Mouse (Mus musculus) CH12.LX (cell line): ENCODE measurements around the gene Mmp24. TPM values are rescaled to one million over a fixed set of nuclear protein-coding genes. Genes with fewer than 3 reads are reported as not detected.

Experiments used
- DNase-seq: peaks from one replicate; pipeline ENCODE4 v3.0.0-alpha.2; 2013; ENCODE audit errors: extremely low read depth
- H3K27ac ChIP-seq: 2 replicates; pipeline ENCODE4 v1.5.1; 2012; ENCODE audit warnings: low read depth, mild to moderate bottlenecking, control low read depth, moderate library complexity; ENCODE audit not compliant: insufficient read depth
- H3K27me3 ChIP-seq: replicated peaks from 2 replicates; pipeline ENCODE3; 2012; ENCODE audit warnings: inconsistent platforms
- H3K36me3 ChIP-seq, 2 experiments: replicated peaks in 1 of 2; 2 replicates each; pipeline versions ENCODE3 to v1.6.1; 2012; ENCODE audit warnings: inconsistent platforms in 1 of 2, low read length in 1 of 2, mild to moderate bottlenecking in 1 of 2, mixed read lengths in 1 of 2, moderate library complexity in 1 of 2; ENCODE audit not compliant: control insufficient read depth in 1 of 2, insufficient read depth in 1 of 2
- H3K4me1 ChIP-seq, 2 experiments: 2 replicates each; pipeline ENCODE4 v1.6.1; 2012; ENCODE audit warnings: inconsistent platforms in 1 of 2, moderate library complexity in 1 of 2; ENCODE audit not compliant: insufficient read depth in 2 of 2, control insufficient read depth in 1 of 2
- H3K4me2 ChIP-seq: 2 replicates; pipeline ENCODE4 v1.6.1; 2012; ENCODE audit warnings: low read depth, mild to moderate bottlenecking, control low read depth; ENCODE audit not compliant: poor library complexity, insufficient read depth, severe bottlenecking
- H3K4me3 ChIP-seq, 3 experiments: fragments of 150-350 bp in 1 of 3; sonication (generic) in 1 of 3; replicated peaks in 1 of 3; 2 replicates each; pipeline versions ENCODE3 to v1.5.1; 2011 to 2012; ENCODE audit warnings: low read depth in 2 of 3, low read length in 2 of 3, mild to moderate bottlenecking in 2 of 3, moderate library complexity in 2 of 3, control low read depth in 1 of 3, improper control_type of control experiment in 1 of 3, inconsistent platforms in 1 of 3, mixed read lengths in 1 of 3; ENCODE audit not compliant: poor library complexity in 1 of 3
- H3K79me2 ChIP-seq: replicated peaks from 2 replicates; pipeline ENCODE4 v1.6.1; 2012; ENCODE audit warnings: mild to moderate bottlenecking, moderate library complexity; ENCODE audit not compliant: control insufficient read depth, poor library complexity, insufficient read depth, severe bottlenecking; ENCODE audit errors: extremely low read depth
- H3K9ac ChIP-seq: 2 replicates; pipeline ENCODE4 v1.6.1; 2012; ENCODE audit warnings: low read depth, mild to moderate bottlenecking, control low read depth, moderate library complexity; ENCODE audit not compliant: insufficient read depth
- H3K9me3 ChIP-seq: replicated peaks from 2 replicates; pipeline ENCODE3; 2012; ENCODE audit warnings: low read length, inconsistent platforms, mixed read lengths
- CHD1 ChIP-seq: IDR thresholded peaks from 2 replicates; pipeline ENCODE4 v1.6.1; 2012; ENCODE audit warnings: low read depth, low read length, improper control_type of control experiment, inconsistent platforms
- CTCF ChIP-seq, 2 experiments: IDR thresholded peaks in 1 of 2; conservative IDR thresholded peaks in 1 of 2; 2 replicates each; pipeline ENCODE4 v1.5.1; 2011 to 2012; ENCODE audit warnings: low read depth in 2 of 2, low read length in 2 of 2, improper control_type of control experiment in 1 of 2, inconsistent platforms in 1 of 2, mild to moderate bottlenecking in 1 of 2, moderate library complexity in 1 of 2
- ELF1 ChIP-seq: IDR thresholded peaks from 2 replicates; pipeline ENCODE4 v1.6.1; 2014; ENCODE audit warnings: low read depth, mild to moderate bottlenecking, inconsistent platforms, low read length, improper control_type of control experiment
- ETS1 ChIP-seq: conservative IDR thresholded peaks from 2 replicates; pipeline ENCODE4 v1.6.1; 2012; ENCODE audit warnings: low read depth, mild to moderate bottlenecking, inconsistent platforms, low read length, improper control_type of control experiment, moderate library complexity
- GABPA ChIP-seq: IDR thresholded peaks from 2 replicates; pipeline ENCODE4 v1.6.1; 2012; ENCODE audit warnings: low read depth, low read length, improper control_type of control experiment, inconsistent platforms; ENCODE audit not compliant: insufficient replicate concordance
- IRF4 ChIP-seq: IDR thresholded peaks from 2 replicates; pipeline ENCODE4 v1.6.1; 2014; ENCODE audit warnings: low read depth, mild to moderate bottlenecking, inconsistent platforms, low read length, improper control_type of control experiment
- JUN ChIP-seq: IDR thresholded peaks from 2 replicates; pipeline ENCODE4 v1.6.1; 2011; ENCODE audit warnings: low read depth, mild to moderate bottlenecking, low read length, improper control_type of control experiment, moderate library complexity; ENCODE audit not compliant: insufficient read depth
- KAT2A ChIP-seq: IDR thresholded peaks from 2 replicates; pipeline ENCODE4 v1.6.1; 2012; ENCODE audit warnings: low read length, improper control_type of control experiment, inconsistent platforms; ENCODE audit not compliant: insufficient replicate concordance
- MAFK ChIP-seq: IDR thresholded peaks from 2 replicates; pipeline ENCODE4 v1.6.1; 2011; ENCODE audit warnings: low read length, improper control_type of control experiment; ENCODE audit not compliant: insufficient replicate concordance
- MAX ChIP-seq: IDR thresholded peaks from 2 replicates; pipeline ENCODE4 v1.6.1; 2011; ENCODE audit warnings: low read length, improper control_type of control experiment
- MXI1 ChIP-seq: IDR thresholded peaks from 2 replicates; pipeline ENCODE4 v1.6.1; 2011; ENCODE audit warnings: mild to moderate bottlenecking, low read depth, low read length, improper control_type of control experiment
- MYC ChIP-seq: IDR thresholded peaks from 2 replicates; pipeline ENCODE4 v1.6.1; 2011; ENCODE audit warnings: low read depth, mild to moderate bottlenecking, improper control_type of control experiment, low read length
- NELFE ChIP-seq: IDR thresholded peaks from 2 replicates; pipeline ENCODE4 v1.6.1; 2011; ENCODE audit warnings: low read depth, low read length, improper control_type of control experiment
- NRF1 ChIP-seq: IDR thresholded peaks from 2 replicates; pipeline ENCODE4 v1.6.1; 2014; ENCODE audit warnings: low read depth, mild to moderate bottlenecking, inconsistent platforms, low read length, improper control_type of control experiment, moderate library complexity
- POLR2A ChIP-seq: IDR thresholded peaks from 2 replicates; pipeline ENCODE4 v1.6.1; 2011; ENCODE audit warnings: low read depth, mild to moderate bottlenecking, improper control_type of control experiment, low read length
- RCOR1 ChIP-seq: conservative IDR thresholded peaks from 2 replicates; pipeline ENCODE4 v1.6.1; 2012; ENCODE audit warnings: low read depth, mild to moderate bottlenecking, inconsistent platforms, low read length, improper control_type of control experiment
- SMC3 ChIP-seq: IDR thresholded peaks from 2 replicates; pipeline ENCODE4 v1.6.1; 2011; ENCODE audit warnings: low read depth, low read length, improper control_type of control experiment
- TCF12 ChIP-seq: IDR thresholded peaks from 2 replicates; pipeline ENCODE4 v1.6.1; 2014; ENCODE audit warnings: low read depth, mild to moderate bottlenecking, inconsistent platforms, low read length, improper control_type of control experiment
- ZC3H11A ChIP-seq: IDR thresholded peaks from 2 replicates; pipeline ENCODE4 v1.6.1; 2012; ENCODE audit warnings: low read depth, mild to moderate bottlenecking, inconsistent platforms, low read length, improper control_type of control experiment
- ZKSCAN1 ChIP-seq: IDR thresholded peaks from 2 replicates; pipeline ENCODE4 v1.6.1; 2012; ENCODE audit warnings: low read depth, inconsistent platforms, low read length, improper control_type of control experiment, borderline replicate concordance
- ZMIZ1 ChIP-seq: IDR thresholded peaks from 2 replicates; pipeline ENCODE4 v1.6.1; 2012; ENCODE audit warnings: low read depth, mild to moderate bottlenecking, inconsistent platforms, low read length, improper control_type of control experiment
- ZNF384 ChIP-seq: IDR thresholded peaks from 2 replicates; pipeline ENCODE4 v1.6.1; 2012; ENCODE audit warnings: low read depth, low read length, improper control_type of control experiment, inconsistent platforms
- dilution Hi-C: fragments of 300-500 bp; cut with MboI; formaldehyde crosslinking; loops from 2 replicates; pipeline ENCODE4 v1.14.3; 2020; ENCODE audit warnings: low sequenced_read_pairs; ENCODE audit not compliant: extremely low pct_unique_long_range_greater_than_20kb, extremely low pct_ligation_motif_present
- in situ Hi-C: fragments of 300-500 bp; cut with MboI; formaldehyde crosslinking; loops from 3 replicates; pipeline ENCODE4 v1.14.3; 2019; ENCODE audit warnings: low sequenced_read_pairs, low pct_ligation_motif_present, low pct_unique_long_range_greater_than_20kb, mixed read lengths
- polyA plus RNA-seq: library from polyadenylated mRNA; unstranded; fragments of >175 nt; gene quantifications from 2 replicates; pipeline ENCODE4 v1.2.1, GENCODE M21; 2012; ENCODE audit warnings: low read depth; ENCODE audit not compliant: insufficient read length
- total RNA-seq, 2 experiments: library from RNA; depleted of rRNA; stranded (reverse); fragments of 300-350 nt in 1 of 2; fragments of >200 nt in 1 of 2; gene quantifications; 2 replicates each; pipeline ENCODE4 v1.2.3; 2012 to 2014

Gene Mmp24
- total and polyA plus RNA-seq, 3 experiments = 0.42 TPM; not detected in 2

DNA sequence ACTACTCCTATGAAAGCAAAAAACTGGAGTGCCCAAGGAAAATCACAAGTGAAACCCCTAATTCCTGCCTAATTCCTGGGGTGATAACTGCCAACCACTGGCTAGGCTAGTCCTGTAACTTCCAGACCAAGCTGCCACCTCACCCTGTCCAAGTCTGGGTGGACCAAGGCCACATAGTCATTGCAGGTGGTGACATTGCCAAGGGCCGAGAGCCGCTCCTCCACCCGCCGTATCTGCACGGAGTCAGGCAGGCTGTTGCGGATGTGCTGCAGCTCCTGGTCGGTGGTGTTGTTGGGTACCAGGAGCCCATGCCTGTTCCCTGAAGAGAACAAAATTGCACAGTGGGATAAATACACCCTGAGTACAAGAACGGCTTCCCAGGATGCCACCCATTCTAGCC, 48.6 kb downstream of the Mmp24 start:
- H3K36me3 ChIP-seq = peaks cover 45 to 52% of the 10 kb centered on the region in 2 experiments
- H3K4me2 ChIP-seq = no peak overlapping the region
- no peak for TF ChIP-seq IRF4
- TF ChIP-seq POLR2A = no peak
- no peak for TF ChIP-seq ZNF384
- TF ChIP-seq ELF1 = no peak
- no peak for TF ChIP-seq GABPA
- TF ChIP-seq MAX = no peak
- no peak for TF ChIP-seq ZMIZ1
- no peak for TF ChIP-seq JUN
- no peak for TF ChIP-seq KAT2A
- TF ChIP-seq MAFK = no peak
- TF ChIP-seq SMC3 = no peak
- TF ChIP-seq TCF12 = no peak
- no peak for TF ChIP-seq RCOR1
- no peak for TF ChIP-seq CTCF (conservative IDR thresholded peaks at IDR 0.05 in 1 of 2, IDR thresholded peaks at IDR 0.05 in 1 of 2; ENCODE audit: low read depth in 2 of 2, low read length in 2 of 2)
- no peak for TF ChIP-seq NELFE
- TF ChIP-seq MXI1 = no peak
- no peak for TF ChIP-seq CHD1
- TF ChIP-seq MYC = no peak
- no peak for TF ChIP-seq ZC3H11A
- TF ChIP-seq ZKSCAN1 = no peak
- H3K4me3 ChIP-seq = no peak overlapping the region
- no peak overlapping the region for H3K9ac ChIP-seq
- H3K9me3 ChIP-seq = no peaks in the 10 kb centered on the region
- in situ Hi-C loops = no loop called here
- no peak for DNase-seq
- no peaks in the 10 kb centered on the region for H3K27me3 ChIP-seq
- dilution Hi-C loops = no loop called here
- peaks cover 11 to 57% of the 10 kb centered on the region in 2 experiments for H3K4me1 ChIP-seq
- no peak overlapping the region for H3K27ac ChIP-seq
- H3K79me2 ChIP-seq = peaks cover 31% of the 10 kb centered on the region

DNA sequence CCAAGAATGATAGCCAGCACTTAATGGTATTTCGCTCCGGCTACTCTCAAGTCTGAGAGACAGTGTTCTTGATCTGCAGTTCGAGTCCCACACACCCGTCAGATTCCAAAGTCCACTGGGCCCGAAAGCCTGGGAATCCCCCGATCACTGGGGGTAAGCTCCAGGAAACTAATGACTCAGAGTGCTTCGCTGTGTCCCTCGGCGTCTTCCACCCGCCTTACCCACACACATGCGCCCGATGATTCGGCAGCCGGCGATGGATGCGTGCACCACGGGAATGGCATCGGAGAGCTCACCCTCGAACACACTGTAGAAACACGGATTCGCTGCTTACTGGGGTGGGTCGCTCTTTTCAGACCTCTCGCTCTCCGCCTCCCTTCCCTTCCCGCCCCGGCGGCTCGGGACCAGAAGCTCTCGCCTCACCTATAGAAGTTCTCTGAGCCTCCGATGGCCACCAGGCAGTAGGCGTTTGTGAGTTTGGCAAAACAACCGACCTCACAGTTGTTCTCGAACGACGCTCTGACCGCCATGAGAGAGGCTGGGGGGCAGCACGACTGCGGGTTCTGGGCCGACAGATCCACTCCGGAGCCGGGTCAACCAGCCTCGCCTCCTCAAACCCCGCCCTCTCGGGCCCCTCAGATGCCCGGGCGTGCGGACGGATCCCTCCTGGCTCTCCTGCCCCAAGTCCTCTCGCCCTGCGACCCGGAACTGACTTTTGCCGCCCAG, 50.9 kb downstream of the Mmp24 start:
- H3K4me2 ChIP-seq = peak overlapping the region; percentile 81
- peaks cover 31% of the 10 kb centered on the region for H3K79me2 ChIP-seq
- H3K36me3 ChIP-seq = peaks cover 29 to 33% of the 10 kb centered on the region in 2 experiments
- H3K27me3 ChIP-seq = no peaks in the 10 kb centered on the region
- peaks cover 4 to 38% of the 10 kb centered on the region in 2 experiments; a peak in 3 of 4 replicates for H3K4me1 ChIP-seq
- dilution Hi-C loops = no loop called here
- H3K4me3 ChIP-seq = peak overlapping the region; percentile 79 to 95 (median 92)
- H3K9ac ChIP-seq = peak overlapping the region; percentile 95
- in situ Hi-C loops = loop anchor here (25.0 kb wide), 1 partner anchor 311 kb away; the partner anchor contains the start of genes Gm28036, Nfs1 and Romo1
- DNase-seq = peak; percentile 50
- no peak for TF ChIP-seq ETS1
- TF ChIP-seq NRF1 = peak; percentile 42; the same call in 1 of the 2 replicates
- TF ChIP-seq GABPA = no peak
- peak overlapping the region; percentile 47 for H3K27ac ChIP-seq
- no peaks in the 10 kb centered on the region for H3K9me3 ChIP-seq
